10 mouse cellular contexts compared by ENCODE assay signal in the genomic region with DNA sequence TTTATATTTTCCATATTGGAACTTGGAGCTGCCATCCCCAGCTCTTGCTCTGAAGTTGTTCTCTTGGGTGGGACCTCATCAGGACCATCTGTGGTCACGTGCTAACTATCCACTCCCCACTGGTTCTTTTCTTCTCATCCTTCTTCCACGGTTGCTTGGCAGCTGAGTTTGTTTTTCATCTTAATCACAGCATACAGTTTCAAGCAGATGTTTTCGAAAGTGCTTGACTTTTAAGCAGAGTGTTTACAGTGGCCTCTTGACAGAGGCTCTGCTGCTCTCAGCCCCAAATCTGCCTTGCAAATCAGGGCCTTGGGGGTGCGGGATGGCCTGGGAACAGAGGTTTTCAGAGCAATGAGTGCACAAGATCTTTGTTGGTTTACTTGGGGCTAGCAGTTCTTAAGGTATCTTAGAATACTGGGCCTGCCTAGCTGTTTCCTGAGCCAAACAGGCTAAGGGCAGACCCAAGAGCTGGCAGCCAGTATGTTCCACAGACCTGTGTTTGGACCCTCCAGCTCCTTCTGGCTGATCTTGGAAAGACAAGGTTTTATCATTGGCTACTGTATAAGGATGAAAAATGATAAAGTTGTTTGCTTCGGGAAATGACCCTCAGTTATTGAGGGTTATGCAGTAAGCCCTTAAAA.
A peak's percentile ranks its signal among the peaks of the same experiment; 100 is the strongest.
DNase-seq lines count a peak whose midpoint lies in the region; ATAC-seq and TF ChIP-seq lines count a peak whose summit lies in the region.
"Had no signal": no experiment of that assay in that cellular context is flagged by ENCODE, and none has a peak within 500 bp of the region (broad histone marks: within the 10 kb centered on the region; RNA-seq: fewer than 3 reads in every experiment).

No protein-coding gene starts in this region.

- no peaks in the 10 kb centered on the region for H3K9me3 ChIP-seq in midbrain, embryonic 11.5 days (ENCODE audit: control insufficient read depth, low read length)
- no peaks in the 10 kb centered on the region for H3K9me3 ChIP-seq in midbrain, embryonic 14.5 days (ENCODE audit: control insufficient read depth, low read length)
- H3K9me3 ChIP-seq in forebrain, embryonic 14.5 days (replicated peaks; ENCODE audit: control insufficient read depth, low read length), result no peaks in the 10 kb centered on the region
- H3K9me3 ChIP-seq in stomach, postnatal 0 days (ENCODE audit: control insufficient read depth, low read length), result no peaks in the 10 kb centered on the region
- H3K9me3 ChIP-seq: neural tube, embryonic 12.5 days had no signal

- 41% methylated on average over 5 of the region's 5 CpGs for WGBS in midbrain, embryonic 11.5 days
- 38% methylated on average over 5 of the region's 5 CpGs for WGBS in midbrain, embryonic 14.5 days
- 52% methylated on average over 5 of the region's 5 CpGs for WGBS in forebrain, embryonic 14.5 days
- WGBS in stomach, postnatal 0 days, result 26% methylated on average over 5 of the region's 5 CpGs

- no peak for TF ChIP-seq CTCF in stomach, postnatal 0 days (IDR thresholded peaks at IDR 0.05; ENCODE audit: low read depth)

- no peak for DNase-seq in midbrain, embryonic 11.5 days (ENCODE audit: low spot score, missing footprints)
- no peak for DNase-seq in midbrain, embryonic 14.5 days
- peak; percentile 43 for DNase-seq in forebrain, embryonic 14.5 days (ENCODE audit: low spot score)
- peak; percentile 13 for DNase-seq in heart, postnatal 4 days
- DNase-seq in stomach, postnatal 0 days (ENCODE audit: low spot score), result no peak
- no peak for DNase-seq in spleen, postnatal 4 days (ENCODE audit: low spot score in 2 of 2)
- no peak for DNase-seq in T-cell, adult 2 months (ENCODE audit: low spot score)
- DNase-seq: cerebellum, postnatal 25 days had no signal

- H3K36me3 ChIP-seq in midbrain, embryonic 11.5 days (ENCODE audit: control insufficient read depth, insufficient read depth, low read length), result no peaks in the 10 kb centered on the region
- no peaks in the 10 kb centered on the region for H3K36me3 ChIP-seq in midbrain, embryonic 14.5 days (ENCODE audit: control insufficient read depth, insufficient read depth, low read length)
- no peaks in the 10 kb centered on the region for H3K36me3 ChIP-seq in forebrain, embryonic 14.5 days (ENCODE audit: control insufficient read depth, insufficient read depth, low read length)
- no peaks in the 10 kb centered on the region for H3K36me3 ChIP-seq in stomach, postnatal 0 days (ENCODE audit: control insufficient read depth, insufficient read depth, low read length)
- H3K36me3 ChIP-seq: neural tube, embryonic 12.5 days had no signal

- H3K27me3 ChIP-seq in midbrain, embryonic 11.5 days (ENCODE audit: control insufficient read depth, insufficient read depth, low read length), result no peaks in the 10 kb centered on the region
- H3K27me3 ChIP-seq in midbrain, embryonic 14.5 days (ENCODE audit: control insufficient read depth, insufficient read depth, low read length), result no peaks in the 10 kb centered on the region
- H3K27me3 ChIP-seq in forebrain, embryonic 14.5 days (replicated peaks; ENCODE audit: control insufficient read depth, insufficient read depth, low read length), result no peaks in the 10 kb centered on the region
- H3K27me3 ChIP-seq in stomach, postnatal 0 days (ENCODE audit: control insufficient read depth, insufficient read depth, low read length), result no peaks in the 10 kb centered on the region
- H3K27me3 ChIP-seq: neural tube, embryonic 12.5 days had no signal

- TF ChIP-seq EP300 in stomach, postnatal 0 days (optimal IDR thresholded peaks at IDR 0.05), result no peak

- no peak overlapping the region for H3K27ac ChIP-seq in midbrain, embryonic 11.5 days (ENCODE audit: low read depth, low read length)
- no peak overlapping the region for H3K27ac ChIP-seq in midbrain, embryonic 14.5 days (replicated peaks; ENCODE audit: low read depth, low read length)
- no peak overlapping the region for H3K27ac ChIP-seq in forebrain, embryonic 14.5 days (ENCODE audit: low read depth, low read length)
- peak overlapping the region; percentile 46 for H3K27ac ChIP-seq in stomach, postnatal 0 days (replicated peaks)
- H3K27ac ChIP-seq: neural tube, embryonic 12.5 days had no signal

- no peak overlapping the region for H3K4me2 ChIP-seq in midbrain, embryonic 11.5 days
- no peak overlapping the region for H3K4me2 ChIP-seq in midbrain, embryonic 14.5 days (ENCODE audit: low read length)
- H3K4me2 ChIP-seq in forebrain, embryonic 14.5 days (ENCODE audit: low read length), result no peak overlapping the region
- H3K4me2 ChIP-seq in stomach, postnatal 0 days (replicated peaks; ENCODE audit: low read depth), result no peak overlapping the region
- H3K4me2 ChIP-seq: neural tube, embryonic 12.5 days had no signal

- H3K4me1 ChIP-seq in midbrain, embryonic 11.5 days (ENCODE audit: control insufficient read depth, insufficient read depth, low read length), result no peaks in the 10 kb centered on the region; the same call in 1 of the 2 replicates
- H3K4me1 ChIP-seq in midbrain, embryonic 14.5 days (ENCODE audit: control insufficient read depth, insufficient read depth, low read length), result 0 out of 2 replicates have a peak, but pooled peaks cover 4% of the 10 kb centered on the region
- no peaks in the 10 kb centered on the region for H3K4me1 ChIP-seq in forebrain, embryonic 14.5 days (ENCODE audit: control insufficient read depth, insufficient read depth, low read length)
- H3K4me1 ChIP-seq in stomach, postnatal 0 days (replicated peaks; ENCODE audit: control insufficient read depth, insufficient read depth), result peaks cover 3% of the 10 kb centered on the region; the same call in 1 of the 2 replicates
- H3K4me1 ChIP-seq: neural tube, embryonic 12.5 days had no signal

- no peak overlapping the region for H3K4me3 ChIP-seq in midbrain, embryonic 11.5 days (ENCODE audit: low read depth, low read length)
- no peak overlapping the region for H3K4me3 ChIP-seq in midbrain, embryonic 14.5 days (replicated peaks; ENCODE audit: low read depth, low read length)
- H3K4me3 ChIP-seq in forebrain, embryonic 14.5 days (ENCODE audit: low read depth, low read length), result no peak overlapping the region
- no peak overlapping the region for H3K4me3 ChIP-seq in stomach, postnatal 0 days (ENCODE audit: low read depth, low read length)
- H3K4me3 ChIP-seq: neural tube, embryonic 12.5 days had no signal

- H3K9ac ChIP-seq in midbrain, embryonic 11.5 days (ENCODE audit: low read length), result no peak overlapping the region
- no peak overlapping the region for H3K9ac ChIP-seq in midbrain, embryonic 14.5 days (replicated peaks; ENCODE audit: low read length)
- H3K9ac ChIP-seq in forebrain, embryonic 14.5 days (ENCODE audit: low read length), result no peak overlapping the region
- H3K9ac ChIP-seq in stomach, postnatal 0 days (ENCODE audit: low read length), result no peak overlapping the region
- H3K9ac ChIP-seq: neural tube, embryonic 12.5 days had no signal

- ATAC-seq in midbrain, embryonic 11.5 days (ENCODE audit: low FRiP score), result peak; percentile 70; the same call in 1 of the 2 replicates
- ATAC-seq in midbrain, embryonic 14.5 days (ENCODE audit: low FRiP score, low TSS enrichment), result no peak; the same call in 1 of the 2 replicates
- peak; percentile 62; the same call in 1 of the 2 replicates for ATAC-seq in forebrain, embryonic 14.5 days
- peak; percentile 61; the same call in 1 of the 2 replicates for ATAC-seq in stomach, postnatal 0 days (ENCODE audit: low FRiP score, low TSS enrichment)
- ATAC-seq in frontal cortex, adult (ENCODE audit: low TSS enrichment), result no peak

Comparison
In these comparisons a context has a peak if more than half of its experiments do, and no peak if none do; other contexts are left out.
1. ATAC-seq: peak in midbrain, embryonic 11.5 days (single experiment), forebrain, embryonic 14.5 days (single experiment) and stomach, postnatal 0 days (single experiment); none in midbrain, embryonic 14.5 days (single experiment) and frontal cortex, adult (single experiment).
2. DNase-seq: peak in forebrain, embryonic 14.5 days (single experiment) and heart, postnatal 4 days (single experiment); none in midbrain, embryonic 11.5 days (single experiment), midbrain, embryonic 14.5 days (single experiment), stomach, postnatal 0 days (single experiment), spleen, postnatal 4 days (0 of 2) and T-cell, adult 2 months (single experiment).